Mouse (Mus musculus): ENCODE results near the gene Mrps9. TPM values are rescaled to one million over a fixed set of nuclear protein-coding genes. Genes with fewer than 3 reads are reported as not detected.
A peak's percentile ranks its signal among the peaks of the same experiment; 100 is the strongest.

The Mrps9 gene
- polyA plus RNA-seq (2015; fragmentation: Nextera tagmentation; extraction: Ambion mirVana): 54.6 and 63.0 TPM in 2 replicates

GRCm38 (mm10) chr1:42850663-42851397, at the start of gene Mrps9:
Mrps9 (plus strand) TSS chr1:42851233.
- WGBS: under 1% methylated on average over 23 of the region's 23 CpGs
- H3K36me3 ChIP-seq: no peaks in the 10 kb centered on the region
- H3K9ac ChIP-seq: peak within 1 kb of the TSS; percentile 81
- peak within 1 kb of the TSS; percentile 82 for H3K4me2 ChIP-seq
- no peaks in the 10 kb centered on the region for H3K27me3 ChIP-seq (replicated peaks)
- ATAC-seq (ENCODE audit: extremely low read depth, insufficient number of reproducible peaks, low FRiP score, low TSS enrichment): peak; percentile 95
- H3K4me1 ChIP-seq: peaks cover 13% of the 10 kb centered on the region
- peak within 1 kb of the TSS; percentile 61 for H3K27ac ChIP-seq (replicated peaks)
- no peaks in the 10 kb centered on the region for H3K9me3 ChIP-seq
- peak within 1 kb of the TSS; percentile 85 for H3K4me3 ChIP-seq

GRCm38 (mm10) chr1:42813301-42813845, 37.7 kb upstream of the Mrps9 start:
- no peak overlapping the region for H3K4me2 ChIP-seq
- no peaks in the 10 kb centered on the region for H3K36me3 ChIP-seq
- H3K4me3 ChIP-seq: no peak overlapping the region
- H3K27ac ChIP-seq (replicated peaks): no peak overlapping the region
- no peaks in the 10 kb centered on the region for H3K27me3 ChIP-seq (replicated peaks)
- ATAC-seq (ENCODE audit: extremely low read depth, insufficient number of reproducible peaks, low FRiP score, low TSS enrichment): no peak
- WGBS: 69% methylated on average over 6 of the region's 6 CpGs
- H3K9me3 ChIP-seq: no peaks in the 10 kb centered on the region
- no peak overlapping the region for H3K9ac ChIP-seq
- H3K4me1 ChIP-seq: no peaks in the 10 kb centered on the region

DNA sequence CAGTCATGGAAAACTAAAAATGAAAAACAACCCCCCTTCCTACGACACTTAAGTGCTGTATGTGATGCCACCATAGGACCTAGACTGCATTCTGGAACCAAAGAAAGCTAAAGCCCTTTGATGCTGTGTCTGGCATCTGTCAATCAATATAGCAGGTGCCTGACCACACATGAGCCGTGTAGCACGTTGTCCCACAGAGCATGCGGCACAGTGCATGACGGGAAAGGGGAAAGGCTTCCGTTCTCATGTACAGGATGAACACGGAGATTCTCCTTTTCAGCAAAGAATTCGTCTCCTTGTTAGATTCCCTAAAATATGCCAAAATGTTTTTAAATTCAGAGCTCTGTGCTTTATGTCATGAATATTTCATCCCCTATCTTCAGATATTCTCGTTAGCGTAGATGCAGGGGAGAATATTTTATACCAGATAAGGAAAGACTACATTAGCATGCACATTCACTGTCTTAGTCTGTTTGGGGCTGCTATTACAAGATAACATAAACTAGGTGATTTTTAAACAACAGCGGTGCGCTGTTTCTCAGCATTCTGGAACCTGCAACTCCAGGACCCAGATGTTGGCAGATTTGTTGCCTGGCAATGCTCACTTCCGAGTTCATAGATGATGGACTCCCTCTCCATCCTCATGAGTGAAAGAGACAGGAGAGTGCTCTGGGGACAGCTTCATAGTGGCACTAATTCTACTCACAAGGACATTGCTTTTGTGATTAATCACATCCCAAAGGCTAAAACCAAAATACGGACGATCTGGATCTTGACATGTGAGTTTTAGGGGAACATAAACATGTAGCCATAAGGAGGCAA, 36.0 kb upstream of the Mrps9 start:
- no peaks in the 10 kb centered on the region for H3K4me1 ChIP-seq
- no peak overlapping the region for H3K27ac ChIP-seq (replicated peaks)
- H3K4me2 ChIP-seq: no peak overlapping the region
- H3K27me3 ChIP-seq (replicated peaks): no peaks in the 10 kb centered on the region
- H3K4me3 ChIP-seq: no peak overlapping the region
- H3K9ac ChIP-seq: no peak overlapping the region
- ATAC-seq (ENCODE audit: extremely low read depth, insufficient number of reproducible peaks, low FRiP score, low TSS enrichment): no peak
- H3K36me3 ChIP-seq: no peaks in the 10 kb centered on the region
- WGBS: 77% methylated on average over 15 of the region's 15 CpGs
- no peaks in the 10 kb centered on the region for H3K9me3 ChIP-seq

DNA sequence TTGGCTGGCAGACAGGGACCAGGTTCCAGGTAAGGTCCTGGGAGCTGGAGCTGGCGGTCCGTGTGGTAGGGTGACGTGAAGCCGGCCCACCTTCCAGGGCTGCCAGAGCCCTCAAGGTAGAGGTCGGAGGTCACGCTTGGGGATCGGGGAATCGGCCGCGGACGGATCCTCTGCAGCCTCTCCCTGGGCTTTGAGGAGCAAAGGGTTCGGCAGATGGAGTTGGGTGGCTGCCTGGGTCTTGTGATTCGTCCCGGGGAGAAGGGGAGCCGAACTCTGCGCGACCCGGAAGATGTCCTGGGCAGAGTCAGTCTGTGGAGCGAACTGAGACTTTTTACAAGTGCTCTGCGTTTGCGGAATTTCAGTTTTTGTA, 350 bp downstream of the Mrps9 start:
- H3K4me1 ChIP-seq: peaks cover 13% of the 10 kb centered on the region
- H3K36me3 ChIP-seq: no peaks in the 10 kb centered on the region
- H3K27ac ChIP-seq (replicated peaks): peak overlapping the region; percentile 61
- peak overlapping the region; percentile 85 for H3K4me3 ChIP-seq
- H3K9ac ChIP-seq: peak overlapping the region; percentile 81
- H3K4me2 ChIP-seq: peak overlapping the region; percentile 82
- H3K9me3 ChIP-seq: no peaks in the 10 kb centered on the region
- ATAC-seq (ENCODE audit: extremely low read depth, insufficient number of reproducible peaks, low FRiP score, low TSS enrichment): peak; percentile 17; the same call in 1 of the 2 replicates
- under 1% methylated on average over 21 of the region's 21 CpGs for WGBS
- no peaks in the 10 kb centered on the region for H3K27me3 ChIP-seq (replicated peaks)

DNA sequence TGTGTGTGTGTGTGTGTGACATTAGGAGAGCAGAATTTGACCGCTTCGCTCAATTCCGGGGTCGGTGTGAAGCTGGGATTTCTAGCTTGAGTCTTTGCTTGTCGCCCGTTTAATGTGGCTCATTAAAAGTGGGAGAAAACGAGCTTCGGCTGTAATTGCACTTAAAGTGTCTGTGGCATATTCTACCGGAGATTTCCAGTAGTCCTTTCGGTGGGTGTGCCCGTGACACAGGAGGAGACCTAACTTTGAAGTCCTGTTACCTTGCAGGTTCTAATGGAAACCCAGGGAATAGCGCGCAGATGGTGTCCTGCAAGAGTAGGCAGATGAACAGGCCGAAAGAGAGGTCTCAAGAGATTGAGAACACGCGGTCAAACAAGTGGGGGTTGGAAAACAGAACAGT, 777 bp downstream of the Mrps9 start:
- H3K9ac ChIP-seq: peak overlapping the region; percentile 81
- H3K27ac ChIP-seq (replicated peaks): no peak overlapping the region
- H3K4me3 ChIP-seq: peak overlapping the region; percentile 85
- peaks cover 13% of the 10 kb centered on the region for H3K4me1 ChIP-seq
- no peaks in the 10 kb centered on the region for H3K27me3 ChIP-seq (replicated peaks)
- H3K4me2 ChIP-seq: peak overlapping the region; percentile 82
- H3K36me3 ChIP-seq: no peaks in the 10 kb centered on the region
- no peaks in the 10 kb centered on the region for H3K9me3 ChIP-seq
- ATAC-seq (ENCODE audit: extremely low read depth, insufficient number of reproducible peaks, low FRiP score, low TSS enrichment): no peak
- WGBS: 2% methylated on average over 16 of the region's 16 CpGs

DNA sequence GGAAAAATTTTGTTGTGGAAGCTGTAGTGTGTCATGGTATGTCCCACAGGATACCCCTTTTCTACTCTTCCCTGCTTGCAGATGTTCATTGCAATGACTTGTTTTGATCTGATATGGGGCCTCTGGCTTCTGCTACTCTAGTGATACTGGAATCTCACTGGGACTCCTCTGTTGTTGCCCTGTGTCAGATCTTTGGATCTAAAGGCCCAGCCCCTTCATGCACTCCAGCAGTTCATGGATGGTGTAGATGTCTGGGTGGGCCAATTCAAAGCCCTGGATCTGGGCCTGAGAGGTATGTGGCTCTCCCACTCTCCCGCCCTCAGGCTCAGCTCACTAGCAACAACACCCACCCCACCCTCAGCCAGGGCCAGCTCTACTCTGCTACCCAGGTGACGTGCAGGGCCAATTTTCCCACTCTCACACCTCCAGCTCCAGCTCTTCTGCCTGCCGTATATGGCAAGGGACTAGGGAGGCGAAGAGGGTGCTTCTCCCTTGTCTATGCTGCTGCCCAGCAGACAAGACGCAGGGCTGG, 13.8 kb downstream of the Mrps9 start:
- no peak for ATAC-seq (ENCODE audit: extremely low read depth, insufficient number of reproducible peaks, low FRiP score, low TSS enrichment)
- Histone ChIP-seq H3K9me3 (no peaks in the 10 kb centered on the region), H3K4me3 (no peak overlapping the region), H3K9ac (no peak overlapping the region), H3K36me3 (peaks cover 37% of the 10 kb centered on the region), H3K4me2 (no peak overlapping the region), H3K4me1 (0 out of 2 replicates have a peak, but pooled peaks cover 5% of the 10 kb centered on the region), H3K27ac (replicated peaks) (no peak overlapping the region), H3K27me3 (replicated peaks) (no peaks in the 10 kb centered on the region)
- WGBS: 88% methylated on average over 5 of the region's 5 CpGs

DNA sequence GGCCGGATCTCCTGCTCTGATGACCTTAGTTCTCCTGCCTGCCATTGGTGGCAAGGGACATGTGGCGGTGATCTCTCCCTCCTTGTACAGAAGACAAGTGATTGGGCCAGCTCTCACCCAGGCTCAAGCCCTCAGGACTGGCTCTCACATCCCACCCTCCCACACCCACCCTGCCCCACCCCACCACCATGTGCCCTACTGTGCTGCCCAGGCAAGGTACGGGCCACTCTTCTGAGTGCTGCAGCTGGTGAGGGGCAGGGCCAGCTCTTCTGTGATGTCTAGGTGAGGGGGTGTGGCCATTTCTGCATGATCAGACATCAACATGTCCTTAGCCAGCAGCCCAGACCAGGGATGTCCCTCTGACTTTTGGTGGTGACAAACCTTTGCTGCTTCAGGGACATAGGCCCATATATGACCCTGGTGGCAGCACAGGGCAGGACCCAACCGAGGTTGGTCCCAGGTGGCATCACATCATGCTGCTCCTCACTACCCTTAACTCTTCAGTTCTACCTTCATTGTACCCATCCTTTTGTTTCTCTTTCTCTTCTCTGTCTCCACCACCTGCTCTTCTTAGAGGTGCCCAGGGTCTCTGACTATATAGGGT, 14.4 kb downstream of the Mrps9 start:
- 92% methylated on average over 4 of the region's 4 CpGs for WGBS
- ATAC-seq (ENCODE audit: extremely low read depth, insufficient number of reproducible peaks, low FRiP score, low TSS enrichment): no peak
- H3K4me1 ChIP-seq: 0 out of 2 replicates have a peak, but pooled peaks cover 5% of the 10 kb centered on the region

GRCm38 (mm10) chr1:42865986-42866385, 15.0 kb downstream of the Mrps9 start:
- no peak overlapping the region for H3K4me2 ChIP-seq
- no peak overlapping the region for H3K4me3 ChIP-seq
- no peak overlapping the region for H3K27ac ChIP-seq (replicated peaks)
- ATAC-seq (ENCODE audit: extremely low read depth, insufficient number of reproducible peaks, low FRiP score, low TSS enrichment): no peak
- H3K27me3 ChIP-seq (replicated peaks): no peaks in the 10 kb centered on the region
- H3K36me3 ChIP-seq: peaks cover 37% of the 10 kb centered on the region
- no peak overlapping the region for H3K9ac ChIP-seq
- H3K4me1 ChIP-seq: 0 out of 2 replicates have a peak, but pooled peaks cover 5% of the 10 kb centered on the region
- H3K9me3 ChIP-seq: no peaks in the 10 kb centered on the region
- 93% methylated on average over 4 of the region's 4 CpGs for WGBS

More for the DNA sequence above, 14.4 kb downstream of the Mrps9 start:
- Histone ChIP-seq H3K27ac (replicated peaks) (no peak overlapping the region), H3K4me2 (no peak overlapping the region), H3K9me3 (no peaks in the 10 kb centered on the region), H3K9ac (no peak overlapping the region), H3K27me3 (replicated peaks) (no peaks in the 10 kb centered on the region), H3K36me3 (peaks cover 37% of the 10 kb centered on the region), H3K4me3 (no peak overlapping the region)

- Histone ChIP-seq H3K9me3 (no peaks in the 10 kb centered on the region), H3K4me3 (no peak overlapping the region), H3K27me3 (replicated peaks) (no peaks in the 10 kb centered on the region), H3K4me1 (peaks cover 4% of the 10 kb centered on the region; the same call in 1 of the 2 replicates), H3K27ac (replicated peaks) (no peak overlapping the region), H3K36me3 (peaks cover 37% of the 10 kb centered on the region), H3K4me2 (no peak overlapping the region), H3K9ac (no peak overlapping the region)
- no peak for ATAC-seq (ENCODE audit: extremely low read depth, insufficient number of reproducible peaks, low FRiP score, low TSS enrichment)
- WGBS: 91% methylated on average over 3 of the region's 3 CpGs
Measured at GRCm38 (mm10) chr1:42867188-42867587, 16.2 kb downstream of the Mrps9 start.

DNA sequence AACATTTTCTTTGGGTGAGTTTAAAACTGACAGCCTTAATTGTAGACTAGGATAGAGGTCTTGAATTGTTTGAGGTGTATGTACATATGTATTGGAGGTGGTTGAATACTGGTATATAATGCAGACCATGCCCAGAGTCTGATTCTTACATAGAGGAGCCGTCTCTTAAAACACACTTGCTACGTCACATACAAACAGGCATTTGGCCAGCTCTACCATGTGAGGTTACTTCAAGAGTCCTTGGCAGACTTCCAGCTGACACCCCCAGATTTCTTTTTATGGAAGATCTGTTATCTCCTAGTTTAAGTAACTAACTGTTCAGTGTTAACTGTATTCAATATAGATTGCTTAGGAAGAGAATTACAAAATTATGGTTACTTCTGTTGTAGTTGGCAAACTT, 23.1 kb downstream of the Mrps9 start:
- Histone ChIP-seq H3K36me3 (peaks cover 3% of the 10 kb centered on the region), H3K27ac (replicated peaks) (peak overlapping the region; percentile 63; the same call in 1 of the 2 replicates), H3K9ac (no peak overlapping the region), H3K9me3 (no peaks in the 10 kb centered on the region), H3K4me1 (peaks cover 26% of the 10 kb centered on the region), H3K27me3 (replicated peaks) (no peaks in the 10 kb centered on the region), H3K4me3 (no peak overlapping the region), H3K4me2 (no peak overlapping the region)
- WGBS: 26% methylated on average over 2 of the region's 2 CpGs
- no peak for ATAC-seq (ENCODE audit: extremely low read depth, insufficient number of reproducible peaks, low FRiP score, low TSS enrichment)

DNA sequence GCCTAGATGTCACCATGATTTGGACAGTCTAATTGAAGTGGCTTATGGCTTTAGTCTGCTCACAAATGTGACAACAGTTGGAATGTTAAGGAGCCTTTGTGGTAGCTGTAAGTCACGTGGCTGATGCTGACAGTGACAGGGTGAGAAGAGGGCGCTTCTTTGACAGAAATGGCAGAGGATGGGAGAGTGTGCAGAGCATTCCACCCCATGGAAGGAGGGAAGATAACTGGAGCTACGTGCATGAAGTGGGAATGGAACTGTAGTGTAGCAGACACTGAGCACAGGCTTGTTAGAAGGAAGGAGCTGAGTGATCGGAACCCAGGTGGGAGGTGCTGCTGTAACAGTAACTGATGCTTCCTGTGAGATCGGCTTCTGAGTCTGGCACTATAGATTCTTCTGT, 24.2 kb downstream of the Mrps9 start:
- WGBS: 49% methylated on average over 5 of the region's 5 CpGs
- ATAC-seq (ENCODE audit: extremely low read depth, insufficient number of reproducible peaks, low FRiP score, low TSS enrichment): no peak

More for the DNA sequence above, 24.2 kb downstream of the Mrps9 start:
- no peak overlapping the region for H3K9ac ChIP-seq
- H3K4me3 ChIP-seq: no peak overlapping the region
- peak overlapping the region; percentile 56 for H3K27ac ChIP-seq (replicated peaks)
- H3K4me2 ChIP-seq: 0 out of 2 replicates have a peak overlapping the region, but pooled peaks have one; percentile 16
- peaks cover 26% of the 10 kb centered on the region for H3K4me1 ChIP-seq
- H3K27me3 ChIP-seq (replicated peaks): no peaks in the 10 kb centered on the region
- H3K36me3 ChIP-seq: peaks cover 7% of the 10 kb centered on the region
- no peaks in the 10 kb centered on the region for H3K9me3 ChIP-seq
